Mouse (Mus musculus): ENCODE data around the gene Emc4. TPM values are rescaled to one million over a fixed set of nuclear protein-coding genes. Genes with fewer than 3 reads are reported as not detected.

Emc4 gene
- total RNA-seq, 4 experiments from 2014 or later = 147 to 150 (median 149) TPM

GRCm38 (mm10) chr2:112339736-112340135, 28.1 kb downstream of the Emc4 start:
- DNase-seq (ENCODE audit: low spot score in 2 of 2) = no peak

- no peak for DNase-seq (ENCODE audit: low spot score in 2 of 2)
These were observed 30.6 kb downstream of the Emc4 start for GRCm38 (mm10) chr2:112337211-112337610.

- no peak for DNase-seq (ENCODE audit: low spot score in 2 of 2)
These were observed 35.6 kb downstream of the Emc4 start for GRCm38 (mm10) chr2:112332051-112332898.

- DNase-seq (ENCODE audit: low spot score in 2 of 2) = no peak
These were observed 39.6 kb downstream of the Emc4 start for GRCm38 (mm10) chr2:112328069-112328777.

GRCm38 (mm10) chr2:112318905-112319304, 48.9 kb downstream of the Emc4 start:
- no peak for DNase-seq (ENCODE audit: low spot score in 2 of 2)

- no peak for DNase-seq (ENCODE audit: low spot score in 2 of 2)
These were observed 49.6 kb downstream of the Emc4 start for GRCm38 (mm10) chr2:112318227-112318626.

GRCm38 (mm10) chr2:112315638-112316037, 52.2 kb downstream of the Emc4 start:
- no peak for DNase-seq (ENCODE audit: low spot score in 2 of 2)

Other genes with a start within 250 kb of the Emc4 start
- not detected for gene Olfr1316, start 233.1 kb downstream of the Emc4 start, total RNA-seq (2022)
- not detected for gene Olfr1317, start 227.7 kb downstream of the Emc4 start, total RNA-seq (2022)
- not detected for gene Olfr1318, start 213.8 kb downstream of the Emc4 start, total RNA-seq (2022)
- gene Lpcat4, start 128.6 kb downstream of the Emc4 start, total RNA-seq (2022) = 100 to 1,000 TPM; 153 to 175 (median 161) TPM
- under 1 TPM in 1 of 4 experiments, not detected in 3; 0.09 TPM for gene Nutm1, start 108.7 kb downstream of the Emc4 start, total RNA-seq (2022)
- gene Nop10, start 106.1 kb downstream of the Emc4 start, total RNA-seq (2022) = 10 to 100 TPM; 49.0 to 56.9 (median 52.8) TPM
- gene Slc12a6, start 102.2 kb downstream of the Emc4 start, total RNA-seq (2022) = 100 to 1,000 TPM; 105 to 127 (median 118) TPM
- gene Gm21985, start 101.7 kb downstream of the Emc4 start, total RNA-seq (2022) = 1 to 10 TPM; 1.9 to 4.3 (median 2.9) TPM
- gene Katnbl1, start 11.2 kb upstream of the Emc4 start, total RNA-seq (2022) = 10 to 100 TPM; 12.5 to 15.1 (median 13.4) TPM
- gene Emc7, start 87.0 kb upstream of the Emc4 start, total RNA-seq (2022) = 10 to 100 TPM; 48.2 to 52.6 (median 50.1) TPM
- 1 to 10 TPM in 3 of 4 experiments, under 1 TPM in 1; 0.97 to 2.4 (median 1.7) TPM for gene Chrm5, start 112.7 kb upstream of the Emc4 start, total RNA-seq (2022)
- gene Aven, start 124.9 kb upstream of the Emc4 start, total RNA-seq (2022) = 10 to 100 TPM; 10.1 to 14.8 (median 13.1) TPM